In the genomic region with DNA sequence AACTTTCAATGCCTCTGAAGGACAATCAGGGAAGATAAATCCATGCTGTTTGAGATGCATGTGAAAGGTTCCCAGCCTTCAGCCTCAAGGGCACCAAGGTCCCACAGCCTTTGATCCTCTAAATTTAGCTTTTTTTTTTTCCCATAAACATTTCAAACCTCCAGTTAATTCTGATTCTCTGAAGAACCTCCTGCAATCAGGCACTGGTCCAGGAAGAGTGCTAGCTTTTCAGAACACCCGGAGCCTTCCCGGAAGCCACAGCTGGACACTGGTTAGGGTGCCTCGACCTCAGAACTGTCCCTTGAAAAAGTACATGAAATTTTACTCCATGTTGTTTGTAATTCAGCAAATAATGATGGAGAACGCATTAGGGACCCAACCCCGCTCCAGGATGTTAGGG, we compare ENCODE assay signal across 17 mouse cellular contexts.
DNase-seq lines count a peak whose midpoint lies in the region; ATAC-seq and TF ChIP-seq lines count a peak whose summit lies in the region.
"Had no signal": no experiment of that assay in that cellular context is flagged by ENCODE, and none has a peak within 500 bp of the region (broad histone marks: within the 10 kb centered on the region; RNA-seq: fewer than 3 reads in every experiment).

No protein-coding gene starts in this region.

- no peak overlapping the region for H3K4me2 ChIP-seq in kidney, embryonic 14.5 days (replicated peaks; ENCODE audit: low read depth, low read length)
- H3K4me2 ChIP-seq in lung, postnatal 0 days (replicated peaks; ENCODE audit: low read depth, low read length) = no peak overlapping the region
- H3K4me2 ChIP-seq: embryonic facial prominence, embryonic 12.5 days; hindbrain, embryonic 14.5 days; midbrain, embryonic 13.5 days had no signal

- TF ChIP-seq EP300 in lung, postnatal 0 days (IDR thresholded peaks at IDR 0.05) = no peak

- H3K36me3 ChIP-seq in kidney, embryonic 14.5 days (ENCODE audit: control insufficient read depth, insufficient read depth, low read length) = no peaks in the 10 kb centered on the region
- no peaks in the 10 kb centered on the region for H3K36me3 ChIP-seq in lung, postnatal 0 days (ENCODE audit: insufficient read depth, low read length)
- H3K36me3 ChIP-seq: embryonic facial prominence, embryonic 12.5 days; midbrain, embryonic 13.5 days had no signal

- H3K4me3 ChIP-seq in kidney, embryonic 14.5 days (ENCODE audit: low read length) = no peak overlapping the region
- H3K4me3 ChIP-seq in lung, postnatal 0 days (ENCODE audit: low read depth, low read length) = no peak overlapping the region
- H3K4me3 ChIP-seq: embryonic facial prominence, embryonic 12.5 days; layer of hippocampus, adult 2 months; midbrain, embryonic 13.5 days had no signal

- 77% methylated on average over 5 of the region's 5 CpGs for WGBS in kidney, embryonic 14.5 days
- WGBS in lung, postnatal 0 days = 55% methylated on average over 5 of the region's 5 CpGs

- TF ChIP-seq CTCF in lung, postnatal 0 days (IDR thresholded peaks at IDR 0.05) = no peak

- H3K4me1 ChIP-seq in kidney, embryonic 14.5 days (ENCODE audit: control insufficient read depth, insufficient read depth, low read length) = no peaks in the 10 kb centered on the region
- no peaks in the 10 kb centered on the region for H3K4me1 ChIP-seq in lung, postnatal 0 days (ENCODE audit: insufficient read depth, low read depth, low read length)
- H3K4me1 ChIP-seq: embryonic facial prominence, embryonic 12.5 days; midbrain, embryonic 13.5 days had no signal

- no peak overlapping the region for H3K9ac ChIP-seq in kidney, embryonic 14.5 days (ENCODE audit: low read depth, low read length)
- no peak overlapping the region for H3K9ac ChIP-seq in lung, postnatal 0 days (replicated peaks; ENCODE audit: low read depth)
- H3K9ac ChIP-seq: embryonic facial prominence, embryonic 12.5 days; hindbrain, embryonic 14.5 days; midbrain, embryonic 13.5 days had no signal

- H3K27ac ChIP-seq in kidney, embryonic 14.5 days (ENCODE audit: low read depth, low read length) = no peak overlapping the region
- H3K27ac ChIP-seq in lung, postnatal 0 days (ENCODE audit: low read length) = no peak overlapping the region
- H3K27ac ChIP-seq: embryonic facial prominence, embryonic 12.5 days; hindbrain, embryonic 14.5 days; layer of hippocampus, adult 2 months; macrophage; midbrain, embryonic 13.5 days had no signal

- ATAC-seq in kidney, embryonic 14.5 days (ENCODE audit: low FRiP score, low TSS enrichment) = no peak
- ATAC-seq in lung, postnatal 0 days = peak; percentile 52; the same call in 1 of the 2 replicates
- ATAC-seq in erythroblast, adult 5-6 weeks (replicated peaks; ENCODE audit: low FRiP score, poor library complexity, severe bottlenecking) = no peak
- ATAC-seq: CD4-positive, CD25-positive, alpha-beta regulatory T cell, adult 4 months; intestine, embryonic 16.5 days; midbrain, embryonic 13.5 days had no signal

- peak; percentile 38 for DNase-seq in kidney, postnatal 10 days
- peak; percentile 14 for DNase-seq in ovary, postnatal 36 days (ENCODE audit: low spot score)
- no peak for DNase-seq in ovary, postnatal 14 days (ENCODE audit: low spot score)
- DNase-seq in lung, postnatal 0 days (ENCODE audit: low spot score) = peak; percentile 28
- DNase-seq in urinary bladder, postnatal 36 days (ENCODE audit: low spot score in 2 of 2) = no peak
- DNase-seq: cerebellum, adult 11-12 months; right cerebral cortex, postnatal 4 days; thymus, adult 2 months had no signal

- no peaks in the 10 kb centered on the region for H3K9me3 ChIP-seq in kidney, embryonic 14.5 days (ENCODE audit: control insufficient read depth, low read length)
- H3K9me3 ChIP-seq in lung, postnatal 0 days (ENCODE audit: low read length) = no peaks in the 10 kb centered on the region
- H3K9me3 ChIP-seq: embryonic facial prominence, embryonic 12.5 days; midbrain, embryonic 13.5 days had no signal

- no peaks in the 10 kb centered on the region for H3K27me3 ChIP-seq in kidney, embryonic 14.5 days (ENCODE audit: control insufficient read depth, insufficient read depth, low read length)
- H3K27me3 ChIP-seq in lung, postnatal 0 days (replicated peaks; ENCODE audit: insufficient read depth, low read length) = no peaks in the 10 kb centered on the region
- H3K27me3 ChIP-seq: embryonic facial prominence, embryonic 12.5 days; midbrain, embryonic 13.5 days had no signal

Comparison
In these comparisons a context has a peak if more than half of its experiments do, and no peak if none do; other contexts are left out.
1. DNase-seq: peak in kidney, postnatal 10 days (single experiment), ovary, postnatal 36 days (single experiment) and lung, postnatal 0 days (single experiment); none in ovary, postnatal 14 days (single experiment) and urinary bladder, postnatal 36 days (0 of 2).